Mouse (Mus musculus): ENCODE measurements at regions not wholly inside any gene's neighbourhood (a gene's known extent, or its start where the extent isn't known, plus 50 kb on each side); places are given as distances from the start of the nearest gene placed in this dataset.
A peak's percentile ranks its signal among the peaks of the same experiment; 100 is the strongest.
"Not testable (repeated sequence)": the region's sequence is repeated elsewhere in the genome, so short reads cannot be mapped to it uniquely, and the experiment has no call there.

DNA sequence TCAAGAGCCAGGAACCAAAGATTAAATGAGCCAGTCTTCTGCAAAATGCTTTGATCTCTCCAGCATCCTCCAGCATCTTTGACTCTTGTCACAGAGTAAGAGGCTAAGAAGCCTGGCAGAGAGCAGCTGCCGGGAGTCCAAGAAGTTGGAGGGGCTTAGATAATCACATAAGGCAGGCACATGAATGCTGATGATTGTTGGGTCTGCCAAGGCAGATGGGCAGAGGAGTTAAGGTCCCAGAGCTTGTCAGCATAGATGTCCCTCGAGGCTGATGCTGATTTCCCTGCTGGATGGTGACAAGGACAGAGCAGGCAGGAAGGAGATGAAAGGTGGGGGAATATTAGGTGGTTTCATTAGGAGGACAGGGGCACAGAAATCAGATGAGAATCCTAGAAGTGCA, 183.4 kb downstream of the Diras2 start:
- no peak for DNase-seq (ENCODE audit: low spot score)
- H3K4me1 ChIP-seq (replicated peaks; ENCODE audit: control insufficient read depth, insufficient read depth, low read length), result no peaks in the 10 kb centered on the region
- no peak overlapping the region for H3K4me3 ChIP-seq (ENCODE audit: low read depth, low read length)
- H3K4me2 ChIP-seq (replicated peaks; ENCODE audit: low read depth, low read length), result no peak overlapping the region
- no peak for ATAC-seq (ENCODE audit: low FRiP score)
- H3K9ac ChIP-seq (ENCODE audit: low read depth, low read length), result no peak overlapping the region
- H3K9me3 ChIP-seq (ENCODE audit: control insufficient read depth, low read length), result no peaks in the 10 kb centered on the region
- H3K27me3 ChIP-seq (ENCODE audit: control insufficient read depth, insufficient read depth, low read length), result no peaks in the 10 kb centered on the region
- no peak overlapping the region for H3K27ac ChIP-seq (ENCODE audit: low read depth, low read length)
- H3K36me3 ChIP-seq (ENCODE audit: control insufficient read depth, insufficient read depth, low read length), result no peaks in the 10 kb centered on the region
- 71% methylated on average over 2 of the region's 2 CpGs for WGBS

DNA sequence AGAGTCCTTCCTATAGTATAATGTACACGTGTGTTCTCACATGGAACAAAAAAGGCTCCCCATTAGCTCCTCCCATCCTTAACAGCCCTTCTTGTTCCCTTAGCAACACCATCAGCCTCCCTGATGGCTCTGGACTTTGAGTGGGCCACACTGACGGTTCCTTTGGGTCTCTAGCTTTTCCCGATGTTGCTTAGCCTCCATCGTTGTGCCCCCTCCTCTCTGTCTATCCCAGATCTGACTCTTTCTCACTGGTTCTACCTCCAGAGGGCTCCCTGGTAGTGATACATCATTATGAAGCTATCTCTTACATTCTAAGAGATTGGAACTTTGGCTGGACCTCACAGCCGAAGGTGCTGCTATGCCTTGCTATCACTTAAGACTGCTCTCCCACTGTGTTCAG, 181.5 kb downstream of the Diras2 start:
- ATAC-seq (ENCODE audit: low FRiP score), result no peak
- Histone ChIP-seq H3K36me3 (ENCODE audit: control insufficient read depth, insufficient read depth, low read length) (no peaks in the 10 kb centered on the region), H3K9ac (ENCODE audit: low read depth, low read length) (no peak overlapping the region), H3K9me3 (ENCODE audit: control insufficient read depth, low read length) (no peaks in the 10 kb centered on the region), H3K27ac (ENCODE audit: low read depth, low read length) (no peak overlapping the region), H3K4me3 (ENCODE audit: low read depth, low read length) (no peak overlapping the region), H3K4me1 (replicated peaks; ENCODE audit: control insufficient read depth, insufficient read depth, low read length) (no peaks in the 10 kb centered on the region), H3K27me3 (ENCODE audit: control insufficient read depth, insufficient read depth, low read length) (no peaks in the 10 kb centered on the region), H3K4me2 (replicated peaks; ENCODE audit: low read depth, low read length) (no peak overlapping the region)
- 87% methylated on average over 5 of the region's 5 CpGs for WGBS
- DNase-seq (ENCODE audit: low spot score), result no peak

DNA sequence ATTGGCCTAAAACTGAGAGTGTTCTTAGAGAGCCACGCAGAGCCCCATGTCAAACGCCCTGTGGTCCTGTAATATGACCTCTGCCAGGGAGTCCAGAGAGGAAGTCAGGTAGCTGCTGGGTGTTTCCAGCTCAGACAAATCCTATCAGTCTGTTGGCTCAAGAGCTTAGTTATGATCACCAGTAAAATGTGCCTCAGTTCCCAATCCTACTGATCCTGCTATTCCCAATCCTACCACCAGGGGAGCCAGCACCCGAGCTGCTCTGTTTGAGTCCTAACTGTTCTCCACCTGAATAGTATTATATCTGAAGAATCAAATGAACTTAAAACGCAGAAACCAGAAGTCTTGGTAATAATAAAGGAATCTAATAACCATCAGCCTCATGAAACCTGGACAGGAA, 178.5 kb downstream of the Diras2 start:
- ATAC-seq (ENCODE audit: low FRiP score), result no peak
- H3K9ac ChIP-seq (ENCODE audit: low read depth, low read length), result no peak overlapping the region

DNA sequence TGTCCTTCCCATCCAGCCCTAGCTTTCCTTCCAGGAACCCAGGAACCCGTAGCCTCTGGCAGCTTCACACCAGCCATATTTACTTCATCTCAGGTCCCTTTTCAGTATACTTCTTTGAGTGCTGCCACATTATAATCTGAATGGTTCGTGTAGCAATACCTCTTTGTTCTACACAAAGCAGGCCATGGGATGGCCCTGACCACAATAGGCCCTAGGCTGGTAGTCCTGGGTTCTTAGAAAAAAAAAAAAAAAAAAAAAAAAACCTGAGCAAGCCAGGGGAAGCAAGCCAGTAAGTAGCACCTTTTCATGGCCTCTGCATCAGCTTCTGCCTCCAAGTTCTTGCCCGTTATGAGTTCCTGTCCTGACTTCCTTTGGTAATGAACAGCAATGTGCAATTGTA, 177.6 kb downstream of the Diras2 start:
- DNase-seq (ENCODE audit: low spot score) (no peak), ATAC-seq (ENCODE audit: low FRiP score) (no peak)
- Histone ChIP-seq H3K36me3 (ENCODE audit: control insufficient read depth, insufficient read depth, low read length) (no peaks in the 10 kb centered on the region), H3K27ac (ENCODE audit: low read depth, low read length) (no peak overlapping the region), H3K4me2 (replicated peaks; ENCODE audit: low read depth, low read length) (no peak overlapping the region), H3K4me3 (ENCODE audit: low read depth, low read length) (no peak overlapping the region), H3K4me1 (replicated peaks; ENCODE audit: control insufficient read depth, insufficient read depth, low read length) (no peaks in the 10 kb centered on the region), H3K9me3 (ENCODE audit: control insufficient read depth, low read length) (no peaks in the 10 kb centered on the region), H3K9ac (ENCODE audit: low read depth, low read length) (no peak overlapping the region), H3K27me3 (ENCODE audit: control insufficient read depth, insufficient read depth, low read length) (no peaks in the 10 kb centered on the region)
- 62% methylated on average over 3 of the region's 3 CpGs for WGBS

More for the DNA sequence above, 178.5 kb downstream of the Diras2 start:
- no peaks in the 10 kb centered on the region for H3K36me3 ChIP-seq (ENCODE audit: control insufficient read depth, insufficient read depth, low read length)
- no peaks in the 10 kb centered on the region for H3K9me3 ChIP-seq (ENCODE audit: control insufficient read depth, low read length)
- H3K4me1 ChIP-seq (replicated peaks; ENCODE audit: control insufficient read depth, insufficient read depth, low read length), result no peaks in the 10 kb centered on the region
- DNase-seq (ENCODE audit: low spot score), result peak; percentile 54
- H3K27me3 ChIP-seq (ENCODE audit: control insufficient read depth, insufficient read depth, low read length), result no peaks in the 10 kb centered on the region
- no peak overlapping the region for H3K27ac ChIP-seq (ENCODE audit: low read depth, low read length)
- H3K4me2 ChIP-seq (replicated peaks; ENCODE audit: low read depth, low read length), result no peak overlapping the region
- no peak overlapping the region for H3K4me3 ChIP-seq (ENCODE audit: low read depth, low read length)
- WGBS, result 78% methylated on average over 4 of the region's 4 CpGs

DNA sequence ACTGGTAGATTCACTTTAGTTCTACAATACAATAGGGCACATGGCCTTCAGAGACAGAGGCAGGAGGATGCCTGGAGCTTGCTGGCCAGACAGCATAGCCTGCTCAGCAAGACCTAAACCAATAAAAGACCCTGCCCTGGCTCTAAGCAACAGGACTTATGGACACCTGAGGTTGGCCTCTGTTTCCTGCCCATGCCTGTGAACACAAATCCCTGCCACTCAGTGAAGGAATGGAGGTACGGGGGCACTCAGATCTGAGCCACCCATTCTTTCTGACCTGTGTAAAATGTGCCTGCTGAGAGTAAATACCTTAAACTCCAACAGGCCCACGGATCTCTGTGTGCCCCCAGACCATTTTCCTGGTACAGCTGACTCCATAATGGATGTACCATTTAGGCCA, 177.1 kb downstream of the Diras2 start:
- no peak overlapping the region for H3K4me3 ChIP-seq (ENCODE audit: low read depth, low read length)
- no peak for DNase-seq (ENCODE audit: low spot score)
- no peaks in the 10 kb centered on the region for H3K9me3 ChIP-seq (ENCODE audit: control insufficient read depth, low read length)
- H3K4me1 ChIP-seq (replicated peaks; ENCODE audit: control insufficient read depth, insufficient read depth, low read length), result no peaks in the 10 kb centered on the region
- no peak for ATAC-seq (ENCODE audit: low FRiP score)
- no peaks in the 10 kb centered on the region for H3K36me3 ChIP-seq (ENCODE audit: control insufficient read depth, insufficient read depth, low read length)
- WGBS, result 70% methylated on average over 2 of the region's 2 CpGs
- H3K27me3 ChIP-seq (ENCODE audit: control insufficient read depth, insufficient read depth, low read length), result no peaks in the 10 kb centered on the region
- H3K4me2 ChIP-seq (replicated peaks; ENCODE audit: low read depth, low read length), result no peak overlapping the region
- H3K9ac ChIP-seq (ENCODE audit: low read depth, low read length), result no peak overlapping the region
- no peak overlapping the region for H3K27ac ChIP-seq (ENCODE audit: low read depth, low read length)

DNA sequence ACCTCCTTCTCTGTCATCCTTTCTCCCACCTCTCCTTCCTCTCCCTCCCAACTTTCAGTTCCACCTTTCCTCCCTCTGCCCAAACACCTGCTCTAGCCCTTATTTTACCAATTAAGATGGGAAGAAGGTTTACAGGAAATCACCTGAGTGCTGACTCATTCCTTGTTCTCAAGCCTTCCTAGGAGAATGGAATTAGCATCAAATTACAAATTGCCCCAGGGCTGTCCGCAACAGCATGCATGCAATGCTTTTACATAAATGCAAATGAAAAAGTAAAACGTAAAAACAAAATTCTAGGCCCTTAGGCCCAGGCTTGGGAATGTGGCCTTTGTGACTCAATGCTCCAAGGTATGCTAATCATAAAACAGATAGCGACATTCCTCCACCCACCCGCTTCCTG, 175.2 kb downstream of the Diras2 start:
- not testable (repeated sequence) for H3K9me3 ChIP-seq (ENCODE audit: control insufficient read depth, low read length); H3K4me3 ChIP-seq (ENCODE audit: low read depth, low read length); H3K27ac ChIP-seq (ENCODE audit: low read depth, low read length); ATAC-seq (ENCODE audit: low FRiP score); DNase-seq (ENCODE audit: low spot score); H3K36me3 ChIP-seq (ENCODE audit: control insufficient read depth, insufficient read depth, low read length); H3K4me2 ChIP-seq (replicated peaks; ENCODE audit: low read depth, low read length); H3K4me1 ChIP-seq (replicated peaks; ENCODE audit: control insufficient read depth, insufficient read depth, low read length); H3K27me3 ChIP-seq (ENCODE audit: control insufficient read depth, insufficient read depth, low read length); H3K9ac ChIP-seq (ENCODE audit: low read depth, low read length)
- WGBS, result 87% methylated on average over 3 of the region's 4 CpGs

DNA sequence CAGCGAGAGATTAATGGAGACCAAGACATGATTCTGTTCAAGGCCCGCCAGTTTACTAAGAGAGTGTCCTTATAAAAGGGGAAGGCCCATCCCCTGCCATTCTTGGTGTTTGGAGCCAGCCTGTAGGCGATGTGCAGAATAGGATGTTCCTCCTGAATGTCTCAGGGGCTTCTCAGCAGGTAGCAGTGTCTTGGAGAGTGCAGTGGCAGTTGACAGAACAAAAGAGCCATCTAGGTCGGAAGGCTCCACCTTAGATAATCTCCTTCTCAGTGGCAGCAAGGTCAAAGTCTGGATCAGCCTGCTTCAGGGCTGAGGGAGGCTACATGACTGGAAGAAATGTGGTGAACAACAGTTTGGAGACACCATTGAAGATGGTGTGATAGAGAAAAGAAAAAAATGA, 171.7 kb downstream of the Diras2 start:
- H3K9me3 ChIP-seq (ENCODE audit: control insufficient read depth, low read length); H3K9ac ChIP-seq (ENCODE audit: low read depth, low read length); ATAC-seq (ENCODE audit: low FRiP score); DNase-seq (ENCODE audit: low spot score); H3K27me3 ChIP-seq (ENCODE audit: control insufficient read depth, insufficient read depth, low read length); H3K4me3 ChIP-seq (ENCODE audit: low read depth, low read length); H3K27ac ChIP-seq (ENCODE audit: low read depth, low read length); H3K4me1 ChIP-seq (replicated peaks; ENCODE audit: control insufficient read depth, insufficient read depth, low read length); H3K36me3 ChIP-seq (ENCODE audit: control insufficient read depth, insufficient read depth, low read length); H3K4me2 ChIP-seq (replicated peaks; ENCODE audit: low read depth, low read length): not testable (repeated sequence)
- 69% methylated on average over 4 of the region's 4 CpGs for WGBS

DNA sequence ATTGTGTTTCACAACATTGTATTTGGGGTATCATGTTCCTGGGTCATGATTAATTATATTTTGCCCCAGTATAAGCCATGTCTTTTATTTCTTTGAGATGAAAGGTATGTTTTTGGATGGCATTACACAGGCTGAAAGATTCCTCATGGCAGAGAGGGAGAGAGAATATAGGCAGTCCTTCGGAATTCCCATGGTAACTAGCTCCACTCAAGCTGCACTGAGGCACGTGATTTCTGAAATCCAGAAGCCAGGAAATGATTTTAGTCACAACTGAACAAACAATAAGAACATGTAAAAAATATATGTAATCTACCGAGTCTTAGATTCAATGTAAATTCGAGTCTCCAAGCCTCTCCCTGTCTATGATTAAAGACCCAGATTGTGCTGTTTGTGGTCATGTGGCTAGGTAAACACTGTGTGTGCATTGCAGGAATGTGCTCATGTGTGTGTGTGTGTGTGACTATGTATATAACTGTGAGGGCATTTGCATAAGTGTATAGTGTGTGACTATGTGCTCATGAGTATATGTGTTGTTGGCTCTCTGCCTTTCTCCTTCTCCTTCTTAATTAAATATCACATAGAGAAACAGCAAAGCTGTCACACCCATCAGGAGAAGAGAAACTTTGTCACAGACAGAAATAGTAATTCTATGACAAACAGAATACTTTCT, 169.8 kb downstream of the Diras2 start:
- Histone ChIP-seq H3K36me3 (ENCODE audit: control insufficient read depth, insufficient read depth, low read length) (no peaks in the 10 kb centered on the region), H3K27ac (ENCODE audit: low read depth, low read length) (no peak overlapping the region), H3K27me3 (ENCODE audit: control insufficient read depth, insufficient read depth, low read length) (no peaks in the 10 kb centered on the region), H3K4me3 (ENCODE audit: low read depth, low read length) (no peak overlapping the region), H3K4me1 (replicated peaks; ENCODE audit: control insufficient read depth, insufficient read depth, low read length) (no peaks in the 10 kb centered on the region), H3K9ac (ENCODE audit: low read depth, low read length) (no peak overlapping the region), H3K9me3 (ENCODE audit: control insufficient read depth, low read length) (no peaks in the 10 kb centered on the region), H3K4me2 (replicated peaks; ENCODE audit: low read depth, low read length) (no peak overlapping the region)
- no peak for ATAC-seq (ENCODE audit: low FRiP score)
- 80% methylated on average over 4 of the region's 4 CpGs for WGBS
- DNase-seq (ENCODE audit: low spot score), result no peak

DNA sequence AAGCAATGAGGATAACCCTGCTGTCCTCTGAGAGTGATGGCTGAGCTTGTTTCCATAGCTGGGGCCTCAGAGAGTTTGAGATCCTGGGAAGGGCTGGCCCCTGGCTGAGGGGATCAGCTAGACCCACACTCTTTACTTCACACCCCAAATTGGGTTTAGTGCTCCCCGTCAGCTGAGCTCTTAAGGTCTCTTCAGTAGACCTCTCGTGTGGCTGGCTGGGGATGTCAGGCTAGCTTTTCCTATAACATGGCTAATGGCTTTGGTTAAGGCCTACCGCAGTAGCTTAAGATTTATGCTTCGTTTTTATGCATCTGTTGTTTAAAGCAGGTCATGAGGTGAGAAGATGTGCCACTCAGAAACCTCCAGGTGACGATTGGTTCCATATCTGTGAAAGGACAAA, 168.8 kb downstream of the Diras2 start:
- H3K4me1 ChIP-seq (replicated peaks; ENCODE audit: control insufficient read depth, insufficient read depth, low read length), result no peaks in the 10 kb centered on the region
- no peak overlapping the region for H3K4me2 ChIP-seq (replicated peaks; ENCODE audit: low read depth, low read length)
- no peak overlapping the region for H3K27ac ChIP-seq (ENCODE audit: low read depth, low read length)
- DNase-seq (ENCODE audit: low spot score) (no peak), ATAC-seq (ENCODE audit: low FRiP score) (no peak)
- no peaks in the 10 kb centered on the region for H3K27me3 ChIP-seq (ENCODE audit: control insufficient read depth, insufficient read depth, low read length)
- no peak overlapping the region for H3K4me3 ChIP-seq (ENCODE audit: low read depth, low read length)
- no peak overlapping the region for H3K9ac ChIP-seq (ENCODE audit: low read depth, low read length)
- no peaks in the 10 kb centered on the region for H3K9me3 ChIP-seq (ENCODE audit: control insufficient read depth, low read length)
- WGBS, result 85% methylated on average over 5 of the region's 5 CpGs
- H3K36me3 ChIP-seq (ENCODE audit: control insufficient read depth, insufficient read depth, low read length), result no peaks in the 10 kb centered on the region

Data from hindbrain, embryonic 11.5 days (tissue).